Mouse (Mus musculus): Measurements from ENCODE around the gene Tfrc. TPM values are rescaled to one million over a fixed set of nuclear protein-coding genes. Genes with fewer than 3 reads are reported as not detected.
"Not testable (repeated sequence)": the region's sequence is repeated elsewhere in the genome, so short reads cannot be mapped to it uniquely, and the experiment has no call there.

Tfrc gene
- polyA plus RNA-seq, 1 experiment from 2014 or later, result 28.3 TPM

DNA sequence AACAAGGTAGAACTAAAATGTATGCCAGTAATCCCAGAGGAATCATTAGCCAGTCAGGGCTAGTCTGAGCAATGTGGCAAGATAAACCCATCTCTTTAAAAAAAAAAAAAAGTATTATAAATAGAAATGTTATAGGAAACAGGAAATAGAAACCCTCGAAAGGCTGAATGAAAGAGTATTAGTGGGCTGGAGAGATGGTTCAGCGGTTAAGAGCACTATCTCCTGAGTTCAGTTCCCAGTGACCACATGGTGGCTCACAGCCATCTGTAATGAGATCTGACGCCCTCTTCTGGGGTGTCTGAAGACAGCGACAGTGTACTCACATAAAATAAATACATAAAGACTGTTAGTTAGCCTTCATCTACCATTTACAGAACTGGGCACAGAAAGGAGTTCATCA, 5.3 kb downstream of the Tfrc start:
- no peaks in the 10 kb centered on the region for H3K27me3 ChIP-seq
- H3K4me2 ChIP-seq (replicated peaks), result no peak overlapping the region
- H3K4me1 ChIP-seq, result peaks cover 15% of the 10 kb centered on the region
- peaks cover 37% of the 10 kb centered on the region for H3K36me3 ChIP-seq
- WGBS, result 65% methylated on average over 4 of the region's 4 CpGs
- no peak overlapping the region for H3K27ac ChIP-seq (replicated peaks)
- no peak overlapping the region for H3K9ac ChIP-seq (replicated peaks)
- no peak for ATAC-seq (replicated peaks)
- H3K9me3 ChIP-seq, result no peaks in the 10 kb centered on the region
- no peak overlapping the region for H3K4me3 ChIP-seq

DNA sequence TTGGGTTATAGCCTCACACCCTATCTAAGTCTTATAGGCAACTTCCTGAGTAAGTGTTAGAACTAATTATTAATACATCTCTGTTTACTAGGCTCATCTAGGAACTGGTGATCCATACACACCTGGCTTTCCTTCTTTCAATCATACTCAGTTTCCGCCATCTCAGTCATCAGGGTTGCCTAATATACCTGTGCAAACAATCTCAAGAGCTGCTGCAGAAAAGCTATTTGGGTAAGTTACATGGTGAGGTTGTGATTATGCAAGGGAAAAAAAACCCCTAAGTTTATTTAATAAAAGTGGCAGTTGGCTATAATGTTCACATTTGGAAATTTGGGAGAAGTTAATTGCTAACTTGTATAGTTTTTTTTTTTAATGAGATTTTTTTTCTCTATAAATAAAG, 10.2 kb downstream of the Tfrc start:
- ATAC-seq (replicated peaks), result no peak
- H3K9ac ChIP-seq (replicated peaks), result no peak overlapping the region
- no peaks in the 10 kb centered on the region for H3K27me3 ChIP-seq
- no peak overlapping the region for H3K4me3 ChIP-seq
- H3K27ac ChIP-seq (replicated peaks), result no peak overlapping the region
- H3K4me1 ChIP-seq, result no peaks in the 10 kb centered on the region
- WGBS, result 89% methylated on average over 1 of the region's 1 CpGs
- H3K4me2 ChIP-seq (replicated peaks), result no peak overlapping the region
- H3K9me3 ChIP-seq, result no peaks in the 10 kb centered on the region
- H3K36me3 ChIP-seq, result peaks cover 78% of the 10 kb centered on the region

- H3K36me3 ChIP-seq, result peaks cover 87% of the 10 kb centered on the region
- no peak overlapping the region for H3K27ac ChIP-seq (replicated peaks)
- H3K4me1 ChIP-seq, result no peaks in the 10 kb centered on the region
- no peak for ATAC-seq (replicated peaks)
- H3K9me3 ChIP-seq, result no peaks in the 10 kb centered on the region
- no peaks in the 10 kb centered on the region for H3K27me3 ChIP-seq
- H3K4me2 ChIP-seq (replicated peaks), result no peak overlapping the region
- WGBS, result 96% methylated on average over 8 of the region's 8 CpGs
- no peak overlapping the region for H3K4me3 ChIP-seq
- no peak overlapping the region for H3K9ac ChIP-seq (replicated peaks)
Measured at GRCm38 (mm10) chr16:32628140-32628539, 19.4 kb downstream of the Tfrc start.

DNA sequence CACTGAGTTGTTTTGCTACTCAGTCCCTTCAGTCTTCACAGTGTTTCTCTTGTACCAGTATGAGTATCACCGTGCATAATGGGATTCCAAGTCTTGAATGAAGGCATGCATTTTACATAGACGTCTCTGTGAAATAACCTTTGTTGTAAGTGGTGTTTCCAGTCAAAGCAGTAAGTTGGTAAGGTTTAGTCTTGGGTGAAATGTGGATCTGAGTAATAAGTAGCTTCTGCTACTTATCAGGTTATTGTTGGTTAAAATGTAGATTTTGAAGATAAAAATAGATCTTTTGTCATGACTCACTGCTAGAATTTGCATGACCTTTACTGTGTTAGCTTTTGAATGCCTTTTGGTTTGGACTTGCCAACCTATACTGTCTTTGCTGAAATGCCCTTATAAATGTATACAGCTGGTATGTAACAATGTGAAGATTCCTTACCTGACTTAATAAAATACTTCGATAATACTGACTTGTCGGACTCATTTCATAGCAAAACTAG, 23.7 kb downstream of the Tfrc start:
- H3K4me1 ChIP-seq, result no peaks in the 10 kb centered on the region
- ATAC-seq (replicated peaks), result no peak
- no peaks in the 10 kb centered on the region for H3K27me3 ChIP-seq
- no peak overlapping the region for H3K4me3 ChIP-seq
- 89% methylated on average over 4 of the region's 4 CpGs for WGBS
- no peaks in the 10 kb centered on the region for H3K9me3 ChIP-seq
- H3K27ac ChIP-seq (replicated peaks), result no peak overlapping the region
- H3K36me3 ChIP-seq, result peaks cover 50% of the 10 kb centered on the region
- no peak overlapping the region for H3K4me2 ChIP-seq (replicated peaks)
- H3K9ac ChIP-seq (replicated peaks), result no peak overlapping the region

DNA sequence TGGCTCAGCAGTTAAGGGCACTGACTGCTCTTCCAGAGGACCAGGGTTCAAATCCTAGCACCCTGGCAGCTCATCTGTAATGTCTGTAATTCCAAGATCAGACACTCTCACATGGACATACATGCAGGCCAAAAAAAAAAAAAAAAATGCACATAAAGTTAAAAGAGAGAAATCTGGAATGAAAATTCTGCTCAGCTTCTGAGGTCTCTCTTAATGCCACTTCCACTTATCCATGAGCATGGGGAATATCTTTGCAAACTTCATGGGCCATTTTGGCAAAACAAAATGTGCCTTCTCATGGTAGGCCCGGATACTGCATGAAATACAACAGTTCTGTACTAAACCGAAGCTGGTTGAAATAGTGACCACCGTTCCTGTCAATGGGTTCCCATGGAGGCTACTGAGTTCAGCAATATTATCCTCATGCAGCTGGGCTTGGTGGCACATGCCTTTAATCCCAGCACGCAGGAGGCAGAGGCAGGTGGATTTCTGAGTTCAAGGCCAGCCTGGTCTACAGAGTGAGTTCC, 24.8 kb downstream of the Tfrc start:
- Histone ChIP-seq H3K27ac (replicated peaks) (no peak overlapping the region), H3K9ac (replicated peaks) (no peak overlapping the region), H3K4me2 (replicated peaks) (no peak overlapping the region), H3K36me3 (peaks cover 39% of the 10 kb centered on the region), H3K9me3 (no peaks in the 10 kb centered on the region), H3K27me3 (no peaks in the 10 kb centered on the region), H3K4me1 (no peaks in the 10 kb centered on the region), H3K4me3 (no peak overlapping the region)
- 88% methylated on average over 4 of the region's 4 CpGs for WGBS
- ATAC-seq (replicated peaks), result no peak

DNA sequence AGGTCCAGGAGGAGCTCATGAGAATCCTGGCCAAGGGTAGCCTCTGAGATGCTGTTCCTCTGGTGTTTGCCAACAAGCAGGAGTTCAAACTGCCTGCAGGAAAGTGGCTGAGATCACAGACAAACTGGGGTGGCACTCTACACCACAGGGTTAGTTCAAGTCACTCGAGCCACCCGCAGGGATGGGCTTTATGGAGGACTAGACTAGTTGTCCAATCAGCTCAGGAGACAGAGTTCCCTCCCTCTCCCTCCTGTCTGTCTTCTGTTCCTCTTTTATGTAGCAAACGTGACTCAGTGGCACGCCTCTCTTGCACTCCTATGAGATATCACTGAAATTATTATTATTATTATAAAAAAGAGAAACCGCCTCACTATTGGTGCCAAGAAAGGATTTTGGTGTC, 25.5 kb downstream of the Tfrc start:
- Histone ChIP-seq H3K9me3 (no peaks in the 10 kb centered on the region), H3K4me3 (no peak overlapping the region), H3K27me3 (no peaks in the 10 kb centered on the region), H3K4me1 (no peaks in the 10 kb centered on the region), H3K27ac (replicated peaks) (no peak overlapping the region), H3K36me3 (peaks cover 34% of the 10 kb centered on the region), H3K9ac (replicated peaks) (no peak overlapping the region), H3K4me2 (replicated peaks) (no peak overlapping the region)
- ATAC-seq (replicated peaks), result no peak
- 83% methylated on average over 5 of the region's 5 CpGs for WGBS

GRCm38 (mm10) chr16:32635314-32635713, 26.6 kb downstream of the Tfrc start:
- Histone ChIP-seq H3K27me3 (no peaks in the 10 kb centered on the region), H3K36me3 (peaks cover 24% of the 10 kb centered on the region), H3K4me2 (replicated peaks) (no peak overlapping the region), H3K4me3 (no peak overlapping the region), H3K4me1 (no peaks in the 10 kb centered on the region), H3K9me3 (no peaks in the 10 kb centered on the region), H3K27ac (replicated peaks) (no peak overlapping the region), H3K9ac (replicated peaks) (no peak overlapping the region)
- ATAC-seq (replicated peaks), result no peak; the same call in 1 of the 2 replicates
- WGBS, result 50% methylated on average over 3 of the region's 3 CpGs

- 93% methylated on average over 3 of the region's 3 CpGs for WGBS
- Histone ChIP-seq H3K9me3 (no peaks in the 10 kb centered on the region), H3K36me3 (peaks cover 15% of the 10 kb centered on the region), H3K4me1 (no peaks in the 10 kb centered on the region), H3K27me3 (no peaks in the 10 kb centered on the region), H3K9ac (replicated peaks) (no peak overlapping the region), H3K4me2 (replicated peaks) (no peak overlapping the region), H3K27ac (replicated peaks) (no peak overlapping the region), H3K4me3 (no peak overlapping the region)
- no peak for ATAC-seq (replicated peaks)
Measured at GRCm38 (mm10) chr16:32636331-32636730, 27.6 kb downstream of the Tfrc start.

GRCm38 (mm10) chr16:32636871-32637521, 28.3 kb downstream of the Tfrc start:
- Histone ChIP-seq H3K9ac (replicated peaks) (no peak overlapping the region), H3K36me3 (peaks cover 8% of the 10 kb centered on the region), H3K27me3 (no peaks in the 10 kb centered on the region), H3K9me3 (no peaks in the 10 kb centered on the region), H3K4me1 (no peaks in the 10 kb centered on the region), H3K27ac (replicated peaks) (no peak overlapping the region), H3K4me3 (no peak overlapping the region), H3K4me2 (replicated peaks) (no peak overlapping the region)
- no peak for ATAC-seq (replicated peaks)
- 48% methylated on average over 6 of the region's 6 CpGs for WGBS

DNA sequence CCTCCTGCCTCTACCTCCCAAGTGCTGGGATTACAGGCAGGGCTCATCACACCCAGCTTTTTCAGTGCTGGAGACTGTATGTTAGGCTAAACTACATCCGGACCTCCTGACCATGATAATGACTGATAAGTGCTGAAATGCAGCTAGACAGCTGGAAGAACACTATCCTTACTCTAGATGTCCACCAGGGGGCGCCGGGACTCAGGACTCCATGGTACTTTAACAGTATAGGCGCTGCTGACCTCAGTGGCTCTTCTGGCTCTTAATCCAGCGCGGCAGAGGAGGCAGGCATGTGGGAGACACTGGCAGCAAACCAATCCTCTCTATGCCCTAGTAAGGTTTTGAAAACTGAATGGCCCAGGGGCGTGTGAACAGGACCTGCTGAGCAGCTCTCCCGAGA, 29.8 kb downstream of the Tfrc start:
- WGBS, result 4% methylated on average over 8 of the region's 8 CpGs
- Histone ChIP-seq H3K9ac (replicated peaks) (no peak overlapping the region), H3K27me3 (no peaks in the 10 kb centered on the region), H3K4me1 (no peaks in the 10 kb centered on the region), H3K27ac (replicated peaks) (no peak overlapping the region), H3K4me2 (replicated peaks) (no peak overlapping the region), H3K4me3 (no peak overlapping the region), H3K9me3 (no peaks in the 10 kb centered on the region), H3K36me3 (no peaks in the 10 kb centered on the region)
- peak; percentile 61 for ATAC-seq (replicated peaks)

- no peak overlapping the region for H3K4me3 ChIP-seq
- H3K9me3 ChIP-seq, result no peaks in the 10 kb centered on the region
- no peak for ATAC-seq (replicated peaks)
- no peak overlapping the region for H3K27ac ChIP-seq (replicated peaks)
- 56% methylated on average over 5 of the region's 5 CpGs for WGBS
- no peaks in the 10 kb centered on the region for H3K27me3 ChIP-seq
- no peaks in the 10 kb centered on the region for H3K36me3 ChIP-seq
- no peak overlapping the region for H3K4me2 ChIP-seq (replicated peaks)
- H3K9ac ChIP-seq (replicated peaks), result no peak overlapping the region
- peaks cover 6% of the 10 kb centered on the region for H3K4me1 ChIP-seq
Measured at GRCm38 (mm10) chr16:32640096-32640495, 31.4 kb downstream of the Tfrc start.

DNA sequence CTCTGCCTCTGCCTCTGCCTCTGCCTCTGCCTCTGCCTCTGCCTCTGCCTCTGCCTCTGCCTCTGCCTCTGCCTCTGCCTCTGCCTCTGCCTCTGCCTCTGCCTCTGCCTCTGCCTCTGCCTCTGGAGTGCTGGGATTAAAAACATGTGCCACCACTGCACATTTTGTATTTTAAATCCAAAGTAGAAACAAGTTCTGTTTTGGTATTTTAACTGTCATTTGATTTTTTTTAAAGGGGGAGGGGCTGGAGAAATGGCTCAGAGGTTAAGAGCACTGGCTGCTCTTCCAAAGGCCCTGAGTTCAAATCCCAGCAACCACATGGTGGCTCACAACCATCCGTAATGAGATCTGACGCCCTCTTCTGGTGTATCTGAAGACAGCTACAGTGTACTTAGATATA, 32.0 kb downstream of the Tfrc start:
- ATAC-seq (replicated peaks), result not testable (repeated sequence)

More for the DNA sequence above, 32.0 kb downstream of the Tfrc start:
- 78% methylated on average over 2 of the region's 2 CpGs for WGBS
- H3K9ac ChIP-seq (replicated peaks); H3K27ac ChIP-seq (replicated peaks); H3K4me2 ChIP-seq (replicated peaks); H3K27me3 ChIP-seq; H3K9me3 ChIP-seq; H3K4me3 ChIP-seq; H3K36me3 ChIP-seq: not testable (repeated sequence)
- H3K4me1 ChIP-seq, result peaks cover 12% of the 10 kb centered on the region
